Mouse (Mus musculus) urinary bladder, postnatal 4 days (tissue): ENCODE results near the gene Get4.

ENCODE experiments used
- DNase-seq, 2 experiments: peaks; one replicate each; pipeline ENCODE4 v3.0.0; 2021 to 2022; ENCODE audit warnings: low spot score in 2 of 2

Gene Get4

DNA sequence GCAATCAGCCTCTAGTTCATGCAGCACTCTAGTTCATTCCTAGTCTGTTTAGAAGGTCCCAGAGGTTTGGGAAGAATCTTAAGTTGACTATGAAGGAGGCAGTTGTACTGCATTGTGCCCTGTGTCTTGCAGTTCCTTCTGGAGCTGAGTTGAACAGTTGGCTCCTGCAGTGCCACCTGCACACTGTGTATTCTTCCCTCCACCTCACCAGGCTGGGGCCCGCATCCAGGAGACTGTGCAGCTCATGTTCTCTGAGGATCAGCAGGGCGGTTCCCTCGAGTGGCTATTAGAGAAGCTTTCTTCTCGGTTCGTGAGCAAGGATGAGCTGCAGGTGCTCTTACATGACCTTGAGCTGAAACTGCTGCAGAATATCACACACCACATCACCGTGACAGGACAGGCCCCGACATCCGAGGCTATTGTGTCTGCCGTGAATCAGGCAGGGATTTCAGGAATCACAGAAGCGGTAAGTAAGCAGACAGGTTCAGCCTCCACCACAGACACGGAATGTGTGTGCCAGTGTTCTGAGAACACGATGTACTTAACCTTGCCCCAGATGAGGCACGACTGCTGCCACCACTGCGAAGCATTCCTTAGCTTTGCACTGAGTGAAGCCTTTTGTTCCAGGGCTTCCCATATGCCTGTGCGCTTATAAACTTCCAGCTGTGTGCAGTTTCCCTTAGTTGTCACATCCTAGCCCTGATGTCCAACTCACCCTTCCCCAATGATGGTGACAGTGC is 10.9 kb upstream of the Get4 start:
- DNase-seq: no peak

DNA sequence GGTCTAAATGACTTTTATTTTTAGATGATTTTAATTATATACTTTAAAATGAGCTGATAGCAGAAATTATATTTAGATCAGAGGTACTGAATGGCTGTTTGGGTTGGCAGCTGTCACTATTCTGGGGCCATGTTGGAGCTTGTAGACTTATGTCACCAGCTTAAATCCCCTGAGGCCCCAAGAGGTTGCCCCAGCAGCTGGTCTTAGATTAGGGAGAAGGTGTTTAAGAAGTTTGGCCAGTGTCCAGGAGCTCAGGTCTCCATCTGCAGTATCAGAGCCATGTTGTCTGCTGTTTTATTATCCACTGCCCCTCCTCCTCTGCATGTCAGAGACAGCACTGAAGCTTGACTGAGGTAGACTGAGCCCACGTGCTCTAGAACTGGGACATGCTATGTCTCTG is 8.7 kb upstream of the Get4 start:
- DNase-seq: no peak

DNA sequence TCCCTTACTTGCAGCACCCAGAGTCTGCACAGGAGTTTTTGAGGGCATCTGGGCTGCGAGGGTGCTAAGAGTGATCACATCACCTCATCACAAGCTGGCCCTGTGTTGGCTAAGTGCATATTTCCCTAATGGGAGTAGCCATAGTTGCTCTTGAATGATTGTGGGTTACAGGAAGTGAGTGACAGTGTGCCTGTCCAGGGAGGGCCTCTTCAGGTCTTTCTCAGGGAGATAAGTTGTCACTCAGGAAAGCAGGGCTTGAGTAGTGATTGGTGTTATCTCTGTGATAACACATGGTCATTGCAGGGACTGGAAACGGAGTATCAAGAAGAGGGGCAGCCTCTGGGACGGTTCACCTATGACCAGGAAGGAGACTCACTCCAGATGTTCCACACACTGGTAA is 4.4 kb upstream of the Get4 start:
- DNase-seq: no peak

DNA sequence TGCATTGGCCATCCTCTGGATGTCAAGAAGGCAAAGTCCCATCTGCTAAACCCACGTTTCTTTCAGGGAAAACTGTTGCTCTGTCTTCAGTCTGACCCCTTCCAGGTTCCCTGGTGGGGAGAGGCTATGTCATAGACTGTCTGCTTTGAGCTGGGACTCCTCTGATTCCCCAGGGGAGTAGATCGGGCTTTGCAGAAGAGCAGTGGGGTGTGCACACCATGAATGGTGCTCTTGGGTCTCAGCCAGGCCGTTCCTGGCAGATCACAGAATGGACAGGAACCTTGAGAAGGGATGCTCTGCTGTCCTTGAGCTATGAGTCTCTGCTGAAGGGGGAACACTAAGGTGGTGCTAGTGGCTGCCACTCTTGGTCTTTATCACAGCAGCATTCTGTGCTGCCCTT is 3.3 kb upstream of the Get4 start:
- no peak for DNase-seq

DNA sequence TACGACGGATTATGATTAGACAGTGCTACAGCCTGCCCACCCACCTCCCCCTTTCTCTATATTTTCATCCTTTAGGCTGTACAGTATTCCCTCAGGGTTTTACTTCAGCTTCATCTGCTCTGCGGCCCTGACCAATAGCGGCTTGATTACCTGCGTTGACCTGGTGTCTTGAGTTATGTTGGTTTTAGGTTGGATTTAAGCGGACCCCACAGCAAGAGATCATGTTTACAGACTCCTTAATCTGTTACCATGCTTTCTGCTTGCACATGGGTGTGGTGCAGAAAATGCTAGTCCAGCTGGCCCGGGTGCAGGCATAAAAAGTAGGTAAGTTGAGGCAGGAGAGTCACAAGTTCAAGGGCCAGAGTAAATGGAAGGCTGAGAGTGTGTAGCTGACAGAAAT is 845 bp upstream of the Get4 start:
- no peak for DNase-seq

DNA sequence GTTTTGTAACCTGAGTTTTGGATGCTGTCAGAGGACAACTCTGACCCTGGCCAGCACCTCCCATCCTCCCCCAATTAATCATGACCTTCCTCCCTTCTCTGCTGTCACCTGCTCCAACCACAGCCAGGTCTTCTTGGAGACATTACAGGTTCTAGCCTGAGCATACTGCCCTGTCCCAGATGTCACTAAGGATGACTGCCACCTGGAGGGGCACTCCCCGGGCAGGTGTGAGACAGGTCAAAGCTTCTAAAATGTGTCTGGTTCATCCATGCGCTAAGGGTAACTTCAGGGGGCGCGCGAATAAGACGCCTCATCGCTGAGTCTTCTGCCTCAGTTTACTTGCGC is 416 bp upstream of the Get4 start:
- DNase-seq: no peak

DNA sequence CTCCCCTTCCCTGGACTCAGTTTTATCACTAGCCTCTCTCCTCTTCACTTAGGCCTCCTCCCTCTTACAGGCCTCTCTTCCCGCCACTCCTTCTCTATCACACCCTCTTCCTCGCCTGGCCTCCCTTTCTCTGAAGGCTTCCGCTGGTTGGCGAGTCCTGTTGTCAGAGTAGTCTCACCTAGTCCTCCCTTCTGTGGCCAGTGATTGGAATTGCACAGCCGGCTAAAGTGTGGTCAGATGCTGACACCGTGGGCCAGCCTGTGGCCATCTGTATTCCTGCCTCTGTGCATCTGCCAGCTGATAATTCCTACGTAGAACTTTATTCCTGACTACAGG is 754 bp downstream of the Get4 start:
- no peak for DNase-seq

DNA sequence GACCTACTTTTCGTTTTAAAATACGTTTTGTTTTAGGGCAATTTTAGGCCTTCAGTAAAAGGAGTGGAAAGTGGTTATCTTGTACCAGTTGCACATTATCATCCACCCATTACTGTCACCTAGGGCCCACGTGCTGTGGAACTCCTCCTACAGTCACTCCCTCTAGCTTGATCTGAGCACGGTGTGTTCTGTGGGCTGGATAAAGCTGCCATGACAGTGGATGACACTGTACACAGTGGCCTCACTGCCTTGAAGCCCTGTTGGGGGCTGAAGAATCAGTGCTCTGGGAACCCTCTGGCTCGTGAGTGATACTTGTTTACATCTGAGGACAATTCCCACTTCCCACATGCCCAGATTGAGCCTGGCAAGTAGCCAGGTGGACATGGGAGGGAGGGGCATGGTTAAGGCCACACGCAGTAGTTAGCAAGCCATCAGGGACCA is 1.2 kb downstream of the Get4 start:
- DNase-seq: peak in 1 of 2 experiments; percentile 38

DNA sequence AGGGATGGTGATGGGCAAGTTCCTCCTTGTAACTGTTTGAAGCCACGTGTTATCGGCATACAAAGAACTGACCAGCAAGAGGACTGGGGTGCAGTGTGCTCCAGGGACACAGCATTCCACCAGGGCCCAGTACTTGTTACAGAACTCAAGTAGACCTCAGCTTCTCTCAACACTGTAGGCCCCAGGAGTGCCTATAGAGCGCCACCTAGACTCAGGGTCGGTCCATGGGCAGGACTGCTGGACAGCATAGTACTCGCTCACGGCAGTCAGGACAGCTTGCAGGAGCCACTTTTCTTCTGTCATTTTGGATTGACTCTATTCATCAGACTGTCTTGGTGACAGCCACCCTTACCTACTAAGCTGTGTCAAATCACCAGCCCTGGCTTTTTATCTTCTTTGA is 2.8 kb downstream of the Get4 start:
- no peak for DNase-seq

DNA sequence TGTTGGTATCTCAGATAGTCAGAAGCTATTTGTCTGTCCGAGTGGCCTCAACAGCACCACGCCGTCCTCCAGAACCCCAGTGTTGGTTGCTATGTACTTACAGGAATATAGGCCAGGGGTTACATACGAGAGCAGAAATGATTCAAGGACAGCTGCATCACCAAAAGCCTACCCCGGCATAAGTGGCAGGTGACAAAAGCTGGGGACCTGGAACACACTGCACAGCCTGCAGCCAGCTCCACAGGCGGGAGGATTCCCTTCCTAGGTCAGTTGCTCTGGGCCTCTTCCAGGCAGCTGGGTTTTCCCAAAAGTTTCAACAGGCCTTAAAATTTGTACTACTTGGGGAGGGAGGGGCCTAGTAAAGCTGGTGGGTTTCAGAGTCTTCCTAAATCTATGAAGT is 3.7 kb downstream of the Get4 start:
- DNase-seq: no peak

DNA sequence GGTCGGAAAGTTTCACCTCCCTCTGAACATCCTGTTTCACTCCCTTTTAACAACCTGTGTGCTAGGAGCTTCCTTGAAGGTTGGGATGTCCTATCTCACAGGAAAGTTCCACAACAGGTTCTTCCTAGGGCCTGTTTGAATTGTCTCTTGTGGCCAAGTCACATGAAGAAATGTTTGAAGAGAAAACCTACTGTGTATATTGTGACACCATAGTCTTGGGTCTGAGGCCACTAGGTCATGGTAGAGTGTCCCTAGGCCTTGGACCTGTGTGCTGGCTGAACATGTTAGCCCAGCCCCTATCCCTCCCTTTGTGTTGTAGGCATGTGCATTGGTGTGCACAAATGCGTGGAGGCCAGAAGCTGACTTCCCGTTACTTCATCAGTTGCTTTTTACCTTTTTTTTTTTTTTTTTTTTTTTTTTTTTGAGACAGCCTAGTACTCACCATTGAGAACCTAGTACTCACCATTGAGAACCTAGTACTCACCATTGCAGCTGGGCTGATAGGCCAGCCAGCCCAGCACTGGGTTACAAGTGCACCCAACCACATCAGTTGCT is 4.2 kb downstream of the Get4 start:
- DNase-seq: no peak

DNA sequence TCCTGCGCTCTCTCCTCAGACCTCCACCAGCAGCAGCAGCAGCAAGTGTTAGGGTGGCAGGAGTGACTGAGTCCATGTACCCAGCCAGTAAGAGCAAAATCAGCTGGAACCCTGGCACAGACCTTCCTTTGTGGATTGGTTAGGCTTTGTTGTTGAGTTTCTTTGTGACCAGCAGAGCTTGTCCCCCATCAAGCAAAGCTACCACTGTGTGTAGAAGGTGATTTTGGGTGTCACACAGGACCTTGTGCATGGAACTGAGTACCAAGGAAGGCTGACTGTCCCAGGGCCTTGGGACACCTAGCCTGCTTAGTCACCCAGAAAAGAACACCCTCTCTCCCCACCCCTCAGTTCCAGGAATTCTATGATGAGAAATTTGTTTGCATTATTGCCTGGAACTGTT is 5.1 kb downstream of the Get4 start:
- DNase-seq: no peak

DNA sequence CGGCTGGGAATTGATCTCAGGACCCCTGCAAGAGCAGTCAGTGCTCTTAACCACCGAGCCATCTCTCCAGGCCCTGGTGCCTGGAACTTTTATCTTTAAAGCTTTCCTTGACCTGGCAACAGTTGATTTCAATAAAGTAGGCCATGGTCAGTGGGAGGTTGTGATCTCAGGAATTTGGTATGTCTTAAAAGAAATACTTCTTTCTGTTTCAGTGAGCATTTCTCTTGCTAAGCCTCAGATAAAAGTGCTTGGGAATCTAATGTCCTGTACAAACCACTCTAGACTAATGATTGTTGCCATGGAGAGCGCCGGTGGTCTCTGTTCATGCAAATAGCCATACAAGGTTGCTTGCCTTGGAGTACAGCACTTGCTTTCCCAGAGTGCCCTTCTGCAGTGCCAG is 5.7 kb downstream of the Get4 start:
- no peak for DNase-seq

DNA sequence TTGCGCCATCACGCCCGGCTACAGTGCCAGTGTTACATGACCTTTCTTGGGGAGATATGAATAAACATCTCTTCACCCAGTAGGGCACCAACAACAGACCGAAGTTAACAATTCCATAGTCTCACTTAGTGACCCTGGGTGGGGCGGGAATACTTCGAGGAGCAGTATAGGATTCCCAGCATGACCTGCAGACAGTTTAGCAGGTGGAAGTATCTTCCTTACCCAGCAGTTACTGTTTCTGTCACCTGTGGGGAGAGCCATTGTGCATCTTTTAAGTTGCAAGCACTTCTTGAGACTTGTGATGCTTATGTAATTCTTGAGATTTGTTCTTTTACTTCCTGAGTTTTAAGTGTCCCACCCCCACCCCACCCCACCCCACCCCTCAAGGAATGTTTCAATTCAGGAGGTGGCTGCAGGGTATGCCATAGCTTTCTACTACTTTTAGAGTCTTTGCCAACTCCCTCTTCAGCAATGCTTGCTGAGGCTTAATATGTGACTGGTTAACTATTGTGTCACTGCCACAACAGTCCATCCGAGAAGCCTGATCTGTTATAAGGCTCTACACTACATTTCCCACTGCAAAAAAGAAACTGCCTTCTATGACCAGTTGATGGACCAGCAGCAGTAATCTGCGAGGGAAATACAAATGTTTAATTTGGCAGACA is 6.4 kb downstream of the Get4 start:
- no peak for DNase-seq

DNA sequence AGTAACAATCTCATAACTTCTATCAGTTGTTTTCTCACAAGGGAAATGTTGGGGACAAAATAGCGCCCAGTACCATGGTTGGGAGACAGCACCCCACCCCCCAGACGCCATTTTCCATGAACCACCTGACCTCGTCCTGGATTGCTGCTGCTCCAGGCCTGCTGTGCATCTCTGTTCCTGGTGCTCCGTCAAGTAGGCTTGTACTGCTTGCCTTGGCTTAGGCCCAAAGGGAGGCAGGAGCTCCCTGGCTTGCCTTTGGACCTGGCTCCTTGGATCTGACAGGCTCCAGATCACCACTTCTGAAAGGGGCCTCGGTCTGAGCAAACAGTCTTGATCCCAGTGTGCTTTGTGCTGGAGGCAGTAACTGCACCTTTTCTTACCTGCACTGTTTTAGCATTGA is 7.7 kb downstream of the Get4 start:
- DNase-seq: no peak

DNA sequence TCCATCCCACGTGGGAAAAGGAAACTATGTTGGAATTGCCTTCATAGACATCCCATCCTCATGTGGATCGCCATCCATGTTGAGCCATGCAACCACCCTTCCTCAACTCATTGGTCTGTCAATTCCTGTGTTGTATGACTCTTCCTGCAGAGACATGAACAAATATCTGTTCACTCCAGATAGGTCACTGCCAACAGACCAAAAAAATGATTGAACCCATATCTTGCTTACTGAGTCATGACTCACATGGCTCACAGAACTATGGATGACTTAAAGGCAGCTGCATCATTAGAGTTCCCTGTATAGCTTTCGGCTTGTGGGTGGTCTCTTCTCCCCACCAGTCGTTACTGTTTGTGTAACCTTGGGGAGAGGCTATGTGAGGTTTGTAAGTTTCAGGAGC is 9.3 kb downstream of the Get4 start:
- no peak for DNase-seq

DNA sequence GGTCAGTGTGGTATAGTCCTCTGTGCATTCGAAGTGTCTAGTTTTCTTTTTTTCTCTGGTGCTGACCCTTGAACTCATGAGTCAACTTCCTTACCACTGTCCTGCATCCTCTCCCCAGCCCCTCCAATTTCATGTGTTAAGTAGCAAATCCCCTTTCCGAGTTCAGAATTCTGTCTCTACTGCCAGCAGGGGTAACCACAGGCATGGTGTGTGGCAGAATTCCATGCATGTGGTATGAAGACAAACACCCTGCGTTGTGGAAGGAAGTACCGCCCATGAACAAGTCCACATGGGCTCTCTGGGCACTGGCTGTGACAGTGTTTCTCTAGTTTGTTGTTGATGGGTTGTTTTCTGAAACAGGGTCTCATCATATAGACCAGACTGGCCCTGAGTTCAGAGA is 15.5 kb downstream of the Get4 start:
- DNase-seq: no peak

DNA sequence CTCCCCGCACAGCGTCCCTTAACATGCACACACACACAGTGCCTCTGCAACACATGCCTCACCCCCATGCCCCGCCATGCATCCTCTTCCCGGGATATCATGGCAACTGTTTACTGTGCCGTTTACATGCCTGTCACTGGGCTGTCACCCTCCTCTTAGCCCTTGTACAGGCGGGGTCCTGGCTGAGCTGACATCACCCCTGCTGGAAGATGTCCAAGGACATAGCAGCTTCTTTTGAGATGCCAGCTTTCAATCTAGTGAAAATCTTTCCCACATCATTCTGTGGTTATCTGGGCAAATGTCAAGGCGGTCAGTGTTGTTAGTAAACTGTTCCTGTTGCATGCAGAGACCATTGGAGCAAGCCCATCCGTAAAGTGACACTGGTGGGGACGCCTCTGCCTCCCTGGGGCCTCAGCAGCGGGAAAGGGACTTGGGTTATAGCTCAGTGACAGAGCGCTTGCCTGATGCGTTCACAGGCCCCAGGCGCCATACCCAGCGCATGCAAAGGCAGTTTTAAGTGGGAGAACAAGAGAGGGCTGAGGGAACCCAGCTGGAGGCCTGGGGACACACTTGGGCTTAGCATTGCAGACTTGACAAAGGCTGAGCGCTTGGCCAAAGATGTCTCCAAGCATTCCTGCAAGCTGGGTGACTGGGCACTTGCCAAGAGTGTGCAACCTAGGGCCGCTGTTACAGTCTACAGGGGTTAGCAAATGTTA is 18.8 kb downstream of the Get4 start:
- DNase-seq: no peak

DNA sequence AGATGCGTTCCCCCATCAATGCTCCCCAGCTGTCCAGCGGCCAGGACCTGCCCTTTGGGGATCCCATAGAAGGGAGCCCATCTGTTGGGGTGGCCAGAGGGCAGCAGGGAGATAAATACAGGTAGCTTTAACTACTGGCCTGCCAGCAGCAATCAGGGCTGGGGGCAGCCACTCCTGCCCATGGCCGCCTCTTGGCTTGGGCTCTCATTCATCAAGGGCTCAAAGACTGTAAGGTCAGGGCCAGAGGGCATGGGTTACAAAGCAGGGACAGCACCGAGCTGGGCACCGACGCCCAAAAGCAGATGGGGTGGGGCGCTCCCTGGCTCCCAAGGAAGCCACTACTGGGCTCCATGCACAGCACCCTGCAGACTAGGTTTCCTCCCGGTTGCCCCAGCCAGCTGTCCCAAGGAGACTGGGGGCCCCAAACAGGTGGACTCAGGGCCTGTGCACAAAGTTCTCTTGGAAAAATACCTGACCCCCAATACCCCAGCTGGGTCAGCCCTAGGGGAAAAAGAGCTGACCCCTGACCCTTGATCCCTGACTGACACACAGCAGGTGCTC is 19.9 kb downstream of the Get4 start:
- DNase-seq: no peak

DNA sequence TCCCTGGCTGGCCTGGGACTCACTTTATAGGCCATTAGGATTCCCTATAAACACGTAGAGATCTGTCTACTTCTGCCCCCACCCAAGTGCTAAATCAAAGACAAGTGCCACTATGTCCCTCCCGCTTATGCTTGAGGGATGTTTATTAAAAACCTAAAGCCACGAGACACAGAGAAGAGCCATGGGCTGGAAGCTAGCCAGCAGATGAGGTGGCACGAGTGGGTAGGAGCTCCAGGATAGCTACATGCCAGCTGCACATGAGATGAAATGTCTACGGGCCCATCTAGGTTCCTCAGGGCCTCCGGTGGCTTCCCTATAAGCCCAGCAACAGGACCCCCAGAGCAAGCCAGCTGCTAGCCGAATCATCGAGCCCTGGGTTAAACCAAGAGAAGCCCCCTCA is 25.2 kb downstream of the Get4 start:
- no peak for DNase-seq

DNA sequence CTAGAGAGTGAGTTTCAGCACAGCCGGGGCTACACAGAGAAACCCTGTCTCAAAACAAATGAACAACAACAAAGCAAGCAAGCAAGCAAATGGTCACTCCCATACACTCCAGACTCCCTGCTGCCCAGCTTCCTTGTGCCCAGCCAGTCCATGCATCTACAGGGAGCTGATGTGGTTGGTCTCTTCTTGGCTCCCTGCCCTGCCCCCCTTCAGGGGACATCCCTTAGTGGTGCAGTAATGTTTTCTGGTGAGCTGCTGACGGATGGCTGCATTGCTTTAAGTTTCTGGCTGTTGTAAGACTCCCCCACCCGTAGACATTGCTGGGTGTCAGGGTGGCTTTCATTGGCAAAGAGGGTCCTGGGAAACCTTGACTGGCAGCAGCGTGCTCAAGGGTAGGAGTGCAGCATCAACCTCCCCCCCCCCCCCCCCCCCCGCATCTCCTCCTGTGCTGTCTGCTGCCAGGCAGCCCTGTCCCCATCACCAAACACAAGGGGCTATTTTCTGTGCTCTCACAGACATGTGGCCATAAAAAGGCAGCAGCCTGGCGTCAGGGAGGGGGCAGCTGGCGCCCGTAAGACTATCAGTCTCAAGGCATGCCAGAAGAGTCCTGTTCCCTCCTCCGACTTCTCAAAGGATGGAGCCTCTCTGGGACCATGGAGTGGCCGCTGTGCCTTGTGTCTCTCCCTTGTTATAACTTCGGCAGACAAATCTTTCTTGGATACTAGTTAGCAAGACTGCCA is 29.4 kb downstream of the Get4 start:
- DNase-seq: no peak

DNA sequence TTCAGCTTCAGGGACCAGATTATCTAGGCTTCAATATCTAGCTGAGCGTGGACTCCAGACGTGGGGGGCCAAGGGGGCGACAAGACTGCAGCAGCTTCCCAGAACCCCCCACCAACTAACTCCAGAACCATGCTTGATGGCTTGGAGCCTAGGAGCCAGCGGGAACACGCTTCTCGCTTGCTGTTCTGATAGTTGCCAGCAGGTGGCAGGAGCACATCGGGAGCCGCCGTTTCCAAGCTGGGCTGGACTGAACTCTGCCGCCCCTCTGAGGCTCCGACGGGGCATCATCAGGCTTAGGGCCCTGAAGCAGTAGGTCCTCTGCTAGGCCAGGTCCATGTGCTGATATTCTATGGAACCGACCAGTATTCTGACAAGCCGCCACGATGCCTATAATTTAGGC is 30.1 kb downstream of the Get4 start:
- DNase-seq: peak; percentile 80 to 90
